Mouse (Mus musculus) kidney, embryonic 15.5 days (tissue): ENCODE data around the gene Cyb5d1. TPM values are rescaled to one million over a fixed set of nuclear protein-coding genes. Genes with fewer than 3 reads are reported as not detected.
"Not testable (repeated sequence)": the region's sequence is repeated elsewhere in the genome, so short reads cannot be mapped to it uniquely, and the experiment has no call there.

Experiments used
- ATAC-seq: fragments of 200-750 bp; cut with Nextera tagmentation; replicated peaks from 2 replicates; pipeline ENCODE4 v1.8.0; 2017; ENCODE audit warnings: moderate TSS enrichment; ENCODE audit not compliant: low FRiP score
- H3K27ac ChIP-seq: fragments of 300-500 bp; sonication (generic); 2 replicates; pipeline ENCODE4 v1.5.1; 2015; ENCODE audit warnings: mild to moderate bottlenecking, inconsistent platforms
- H3K27me3 ChIP-seq: fragments of 300-500 bp; sonication (generic); 2 replicates; pipeline ENCODE4 v1.6.1; 2015; ENCODE audit warnings: inconsistent platforms
- H3K36me3 ChIP-seq: fragments of 300-500 bp; sonication (generic); 2 replicates; pipeline ENCODE4 v1.6.1; 2015; ENCODE audit warnings: inconsistent platforms
- H3K4me1 ChIP-seq: fragments of 300-500 bp; sonication (generic); 2 replicates; pipeline ENCODE4 v1.6.1; 2015; ENCODE audit warnings: inconsistent platforms
- H3K4me2 ChIP-seq: fragments of 300-500 bp; sonication (generic); 2 replicates; pipeline ENCODE4 v1.6.1; 2015; ENCODE audit warnings: moderate library complexity, mild to moderate bottlenecking, inconsistent platforms
- H3K4me3 ChIP-seq: fragments of 300-500 bp; sonication (generic); replicated peaks from 2 replicates; pipeline ENCODE4 v1.5.1; 2015; ENCODE audit warnings: mild to moderate bottlenecking, inconsistent platforms
- H3K9ac ChIP-seq: fragments of 300-500 bp; sonication (generic); 2 replicates; pipeline ENCODE4 v1.6.1; 2015; ENCODE audit warnings: mild to moderate bottlenecking, inconsistent platforms
- H3K9me3 ChIP-seq: fragments of 300-500 bp; sonication (generic); replicated peaks from 2 replicates; pipeline ENCODE4 v1.6.1; 2016; ENCODE audit warnings: inconsistent platforms
- WGBS: fragments of 180-500 bp; shearing (Covaris S2); methylation state at CpG from one replicate; pipeline ENCODE4 v1.1.7; 2015; ENCODE audit warnings: mixed read lengths; 5-methylcytosine and 5-hydroxymethylcytosine counted together
- polyA plus RNA-seq: library from polyadenylated mRNA; unstranded; fragments of >200 nt; fragmentation: Nextera tagmentation; extraction: Ambion mirVana; gene quantifications from 2 replicates; pipeline ENCODE4 v1.2.1, GENCODE M21; 2015

The Cyb5d1 gene
- polyA plus RNA-seq, 1 experiment from 2014 or later: 30.5 TPM

DNA sequence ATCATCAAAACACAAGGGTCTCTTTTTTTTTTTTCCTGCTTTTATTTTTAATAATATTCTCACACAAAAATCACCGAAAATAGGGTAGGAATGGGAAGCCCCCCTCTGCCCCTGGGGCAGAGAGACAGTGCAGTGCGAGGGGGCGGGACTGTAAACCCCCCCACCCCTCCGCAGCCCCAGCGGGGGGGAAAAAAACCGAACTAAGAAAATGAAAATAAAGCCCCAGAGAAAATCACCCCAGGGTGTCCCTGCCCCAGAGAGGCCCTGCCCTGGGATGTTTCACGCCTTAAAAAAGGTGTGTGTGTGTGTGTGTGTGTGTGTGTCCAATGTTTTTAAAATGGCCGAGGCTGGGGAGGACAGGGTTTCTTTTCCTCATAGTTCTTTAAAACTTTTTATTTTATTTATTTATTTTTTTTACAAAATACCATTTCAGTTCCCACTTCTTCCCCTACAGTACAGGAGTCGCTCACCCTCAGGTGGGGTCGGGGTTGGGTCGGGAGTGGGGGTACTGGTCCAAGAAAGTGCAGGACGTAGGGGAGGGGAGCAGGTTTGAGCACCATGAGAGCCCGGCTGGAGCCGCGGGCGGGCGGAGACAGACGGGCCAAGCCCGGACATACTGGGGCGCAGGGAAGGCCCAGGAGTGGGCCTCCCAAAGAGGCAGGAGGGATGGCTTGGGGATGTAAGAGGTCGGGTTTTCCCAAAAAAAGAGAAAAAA lies 3.2 kb upstream of the Cyb5d1 start:
- no peak for ATAC-seq
- Histone ChIP-seq H3K27me3 (0 out of 2 replicates have a peak, but pooled peaks cover 3% of the 10 kb centered on the region), H3K4me3 (peak overlapping the region; percentile 78), H3K4me1 (peaks cover 62% of the 10 kb centered on the region), H3K27ac (peak overlapping the region; percentile 99; the same call in 1 of the 2 replicates), H3K9ac (peak overlapping the region; percentile 42; the same call in 1 of the 2 replicates), H3K9me3 (no peaks in the 10 kb centered on the region), H3K4me2 (peak overlapping the region; percentile 84), H3K36me3 (peaks cover 47% of the 10 kb centered on the region)
- 37% methylated on average over 21 of the region's 21 CpGs for WGBS

DNA sequence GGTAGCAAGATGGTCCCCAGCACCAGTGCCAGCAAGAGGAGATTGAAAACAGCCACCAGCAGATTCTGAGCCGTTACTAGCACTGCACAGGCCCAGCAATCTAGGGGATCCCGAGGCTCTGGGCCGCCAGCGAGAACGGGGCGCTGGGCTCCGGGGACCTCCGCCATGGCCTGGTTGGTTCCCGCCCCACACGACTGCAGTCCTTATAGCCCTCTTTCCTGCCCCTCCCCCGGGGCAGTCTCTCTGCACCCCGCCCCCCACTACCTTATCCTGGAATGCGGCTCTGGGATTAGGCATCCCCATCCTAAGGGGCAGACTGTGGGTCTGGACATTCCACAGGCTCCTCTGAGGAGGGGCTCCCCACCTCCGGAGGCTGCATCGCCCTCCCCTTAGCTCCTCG lies 2.6 kb upstream of the Cyb5d1 start, which contains the start of gene Tmem88:
TSS of gene Tmem88 (minus strand) at position 176 of the 400 bp plus-strand sequence.
- H3K27me3 ChIP-seq: 0 out of 2 replicates have a peak, but pooled peaks cover 3% of the 10 kb centered on the region
- H3K4me1 ChIP-seq: peaks cover 62% of the 10 kb centered on the region
- WGBS: 11% methylated on average over 16 of the region's 16 CpGs
- H3K4me2 ChIP-seq: peak within 1 kb of the TSS; percentile 84
- H3K36me3 ChIP-seq: peaks cover 41% of the 10 kb centered on the region
- H3K27ac ChIP-seq: peak within 1 kb of the TSS; percentile 99
- peak within 1 kb of the TSS; percentile 42 for H3K9ac ChIP-seq
- no peak for ATAC-seq
- H3K9me3 ChIP-seq: no peaks in the 10 kb centered on the region
- peak within 1 kb of the TSS; percentile 78 for H3K4me3 ChIP-seq

DNA sequence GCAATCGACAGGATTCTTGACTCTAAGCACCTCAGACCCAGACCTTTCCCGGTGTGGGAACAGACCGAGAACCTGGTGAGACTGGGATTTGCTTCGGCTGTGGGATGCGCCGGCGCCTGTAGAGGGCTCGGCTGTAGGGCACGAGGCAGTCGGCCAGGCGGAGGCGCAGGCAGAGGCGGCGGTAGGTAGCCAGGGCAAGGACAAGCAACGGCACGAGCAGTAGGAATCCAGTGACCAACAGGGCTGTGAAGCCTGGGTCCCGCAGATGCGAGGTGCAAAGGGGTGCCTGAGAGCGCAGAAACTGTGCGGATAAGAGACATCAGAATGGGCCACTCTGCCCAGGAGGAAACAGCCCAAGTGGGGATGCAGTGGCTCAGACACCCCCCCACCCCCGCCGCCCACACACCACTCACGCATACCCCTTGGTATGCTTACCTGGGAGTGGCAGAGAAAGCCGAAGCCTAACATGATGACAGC lies 2.2 kb upstream of the Cyb5d1 start:
- WGBS: 17% methylated on average over 24 of the region's 24 CpGs

DNA sequence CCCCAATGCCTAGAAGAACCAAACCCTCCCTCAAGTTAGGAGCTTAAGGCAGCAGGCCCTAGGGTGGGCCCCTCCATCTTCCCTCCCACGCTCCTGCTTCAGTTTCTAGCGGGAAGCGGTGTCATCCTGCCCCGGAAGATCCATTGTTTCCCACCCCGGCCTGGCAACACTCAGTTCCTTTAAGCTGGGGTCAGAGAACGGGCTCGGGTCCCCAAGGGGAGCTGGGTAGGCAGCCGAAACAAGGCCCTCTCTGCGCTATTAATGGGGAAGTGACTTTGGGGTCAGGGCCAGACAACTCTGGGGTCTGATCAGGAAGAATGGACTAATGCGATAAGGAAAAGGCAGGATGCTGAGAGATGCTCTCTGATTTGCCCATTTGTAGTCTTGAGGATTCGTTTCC lies 1.3 kb upstream of the Cyb5d1 start:
- H3K9me3 ChIP-seq: no peaks in the 10 kb centered on the region
- 26% methylated on average over 11 of the region's 11 CpGs for WGBS
- peak overlapping the region; percentile 78 for H3K4me3 ChIP-seq
- H3K4me2 ChIP-seq: peak overlapping the region; percentile 84
- peak overlapping the region; percentile 99 for H3K27ac ChIP-seq
- no peak for ATAC-seq
- peaks cover 36% of the 10 kb centered on the region for H3K36me3 ChIP-seq
- peak overlapping the region; percentile 91 for H3K9ac ChIP-seq
- 0 out of 2 replicates have a peak, but pooled peaks cover 3% of the 10 kb centered on the region for H3K27me3 ChIP-seq
- peaks cover 59% of the 10 kb centered on the region for H3K4me1 ChIP-seq

More for the DNA sequence above, 2.2 kb upstream of the Cyb5d1 start:
- Histone ChIP-seq H3K9ac (peak overlapping the region; percentile 42), H3K4me1 (peaks cover 62% of the 10 kb centered on the region), H3K9me3 (no peaks in the 10 kb centered on the region), H3K4me2 (peak overlapping the region; percentile 84), H3K36me3 (peaks cover 40% of the 10 kb centered on the region), H3K27ac (peak overlapping the region; percentile 99), H3K27me3 (0 out of 2 replicates have a peak, but pooled peaks cover 3% of the 10 kb centered on the region), H3K4me3 (peak overlapping the region; percentile 78)
- no peak for ATAC-seq

DNA sequence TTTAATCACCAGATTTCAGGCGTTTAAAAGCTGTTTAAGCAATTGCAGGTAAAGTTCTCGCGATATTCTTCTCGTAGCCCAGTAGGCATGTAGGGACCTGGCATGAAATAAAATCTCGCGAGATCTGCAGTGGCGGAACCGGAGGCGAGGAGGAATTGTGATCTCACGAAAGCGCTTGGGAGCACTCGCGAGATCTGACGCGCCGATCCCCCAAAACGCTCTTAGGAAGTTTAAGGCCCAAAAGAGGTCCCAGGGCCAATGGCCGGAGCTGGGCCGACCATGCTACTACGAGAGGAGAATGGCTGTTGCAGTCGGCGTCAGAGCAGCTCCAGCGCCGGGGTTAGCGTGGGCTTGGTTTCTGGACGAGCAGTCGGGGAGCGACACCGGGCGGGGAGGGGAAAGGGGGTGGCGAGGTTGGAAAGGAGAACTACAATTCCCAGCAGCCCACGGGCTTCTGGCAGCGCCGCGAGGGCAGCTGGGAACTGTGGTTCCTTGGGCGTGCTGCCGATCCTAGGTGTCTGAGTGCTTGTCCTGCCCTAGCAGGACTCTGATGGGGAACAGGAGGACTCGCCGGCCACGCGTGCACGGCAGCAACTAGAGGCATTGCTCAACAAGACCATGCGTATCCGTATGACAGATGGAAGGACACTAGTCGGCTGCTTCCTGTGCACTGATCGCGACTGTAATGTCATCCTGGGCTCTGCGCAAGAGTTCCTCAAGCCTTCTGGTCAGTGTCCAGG lies 373 bp upstream of the Cyb5d1 start:
- Histone ChIP-seq H3K9me3 (no peaks in the 10 kb centered on the region), H3K4me2 (peak overlapping the region; percentile 84), H3K4me3 (peak overlapping the region; percentile 78), H3K9ac (peak overlapping the region; percentile 91), H3K36me3 (peaks cover 26% of the 10 kb centered on the region), H3K27me3 (0 out of 2 replicates have a peak, but pooled peaks cover 3% of the 10 kb centered on the region), H3K27ac (peak overlapping the region; percentile 99), H3K4me1 (peaks cover 51% of the 10 kb centered on the region)
- WGBS: under 1% methylated on average over 48 of the region's 48 CpGs
- peak; percentile 88 for ATAC-seq

DNA sequence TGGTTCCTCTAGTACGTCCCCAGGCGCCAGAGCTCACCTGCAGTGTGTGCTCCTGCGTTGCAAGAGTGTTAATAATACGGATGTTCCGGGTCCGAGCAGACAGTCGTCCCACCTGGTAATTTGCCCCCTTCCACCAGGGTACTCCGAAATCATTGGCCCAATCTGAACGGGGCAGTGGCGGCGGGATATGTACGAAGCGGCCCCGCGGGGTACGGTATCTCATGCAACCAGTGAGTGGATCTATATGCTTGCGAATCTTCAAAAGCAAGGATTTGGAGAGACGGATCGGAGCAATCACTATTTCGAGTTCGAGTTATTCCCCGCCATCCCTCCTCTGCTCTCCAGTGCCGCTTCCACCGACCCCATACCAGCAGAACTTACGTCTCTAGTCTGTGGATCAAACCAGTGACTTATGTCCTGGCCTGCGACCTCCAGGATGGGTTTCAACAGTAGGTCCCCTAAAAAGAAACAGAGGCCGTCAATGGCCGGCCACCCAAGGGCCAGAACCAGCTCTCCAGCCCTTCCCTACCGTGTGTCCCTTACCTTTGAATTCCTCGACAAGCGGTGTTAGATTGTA lies 752 bp downstream of the Cyb5d1 start:
- not testable (repeated sequence) for ATAC-seq
- under 1% methylated on average over 31 of the region's 31 CpGs for WGBS
- peak overlapping the region; percentile 99 for H3K27ac ChIP-seq

DNA sequence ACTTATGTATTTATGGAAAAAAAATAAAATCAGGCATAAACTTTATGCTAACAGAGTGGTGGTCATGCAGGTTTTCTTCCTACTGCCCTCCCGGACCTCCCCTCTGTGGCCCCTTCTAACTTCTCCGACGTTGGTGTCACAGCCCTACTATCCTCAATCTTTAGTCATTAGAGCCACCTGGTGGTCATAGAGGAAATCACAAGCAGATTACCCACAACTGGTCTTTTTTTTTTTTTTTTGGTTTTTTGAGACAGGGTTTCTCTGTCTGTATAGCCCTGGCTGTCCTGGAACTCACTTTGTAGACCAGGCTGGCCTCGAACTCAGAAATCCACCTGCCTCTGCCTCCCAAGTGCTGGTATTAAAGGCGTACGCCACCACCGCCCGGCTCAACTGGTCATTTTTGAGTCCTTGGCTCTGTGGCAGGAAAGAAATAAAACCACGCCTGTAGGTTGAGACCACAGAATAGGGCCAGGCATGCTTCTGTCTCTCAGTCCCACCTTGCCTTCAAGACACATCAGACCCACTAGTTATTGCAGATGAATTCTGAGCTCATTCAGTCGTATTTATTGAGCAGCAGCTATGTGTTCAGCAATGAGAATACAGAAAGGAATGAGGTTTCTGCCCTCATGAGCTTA lies 4.9 kb downstream of the Cyb5d1 start:
- peaks cover 7% of the 10 kb centered on the region; the same call in 1 of the 2 replicates for H3K36me3 ChIP-seq
- H3K27ac ChIP-seq: no peak overlapping the region
- H3K9ac ChIP-seq: no peak overlapping the region
- H3K4me2 ChIP-seq: no peak overlapping the region
- no peaks in the 10 kb centered on the region for H3K9me3 ChIP-seq
- no peak for ATAC-seq
- H3K4me3 ChIP-seq: no peak overlapping the region
- H3K27me3 ChIP-seq: no peaks in the 10 kb centered on the region
- H3K4me1 ChIP-seq: peaks cover 13% of the 10 kb centered on the region
- 47% methylated on average over 10 of the region's 10 CpGs for WGBS

More for the DNA sequence above, 752 bp downstream of the Cyb5d1 start:
- Histone ChIP-seq H3K4me2 (peak overlapping the region; percentile 84), H3K36me3 (peaks cover 15% of the 10 kb centered on the region), H3K9ac (peak overlapping the region; percentile 62), H3K4me3 (peak overlapping the region; percentile 78), H3K4me1 (peaks cover 46% of the 10 kb centered on the region)
- H3K27me3 ChIP-seq, H3K9me3 ChIP-seq: not testable (repeated sequence)

DNA sequence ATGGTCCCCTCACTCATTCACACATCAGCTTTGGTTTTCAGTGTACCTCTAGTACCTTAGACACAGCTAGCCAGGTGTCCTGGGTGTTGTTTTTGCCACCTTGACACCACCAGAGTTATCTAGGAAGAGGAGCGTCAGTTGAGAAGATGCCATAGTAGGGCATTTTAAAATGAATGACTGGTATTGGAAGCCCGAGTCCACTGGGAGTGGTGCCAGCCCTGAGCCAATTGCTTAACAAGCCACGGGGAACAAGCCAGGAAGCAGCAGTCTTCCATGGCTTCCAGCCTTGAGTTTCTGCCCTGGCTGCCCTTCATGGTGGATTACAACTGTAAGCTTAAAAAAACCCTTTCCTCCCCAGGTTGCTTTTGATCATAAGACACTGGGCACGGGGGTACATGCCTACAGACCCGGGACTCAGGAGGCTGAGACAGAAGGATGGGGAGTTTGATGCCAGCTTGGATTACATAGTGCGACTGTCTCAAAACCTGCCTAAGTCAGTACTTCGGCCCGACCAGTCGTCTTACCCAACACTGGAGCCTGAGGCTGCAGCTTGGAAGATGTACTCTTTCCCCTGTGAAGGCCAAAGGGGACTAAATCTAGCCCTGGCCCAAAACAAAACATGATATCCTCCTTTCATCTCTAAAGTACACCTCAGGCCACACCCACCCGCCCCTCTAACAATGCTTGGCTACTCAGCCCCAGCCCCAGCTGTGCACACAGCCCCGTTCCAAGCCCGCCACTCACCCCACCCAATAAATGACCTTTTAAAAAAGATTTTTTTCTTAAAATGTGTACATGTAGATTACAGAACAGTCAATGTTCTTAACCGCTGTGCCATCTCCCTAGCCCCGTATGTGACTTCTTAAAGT lies 5.7 kb downstream of the Cyb5d1 start:
- Histone ChIP-seq H3K27me3 (no peaks in the 10 kb centered on the region), H3K4me2 (no peak overlapping the region), H3K4me3 (no peak overlapping the region), H3K4me1 (peaks cover 13% of the 10 kb centered on the region), H3K36me3 (peaks cover 7% of the 10 kb centered on the region; the same call in 1 of the 2 replicates), H3K27ac (no peak overlapping the region), H3K9ac (0 out of 2 replicates have a peak overlapping the region, but pooled peaks have one; percentile 4), H3K9me3 (no peaks in the 10 kb centered on the region)
- WGBS: 56% methylated on average over 14 of the region's 14 CpGs
- no peak for ATAC-seq

DNA sequence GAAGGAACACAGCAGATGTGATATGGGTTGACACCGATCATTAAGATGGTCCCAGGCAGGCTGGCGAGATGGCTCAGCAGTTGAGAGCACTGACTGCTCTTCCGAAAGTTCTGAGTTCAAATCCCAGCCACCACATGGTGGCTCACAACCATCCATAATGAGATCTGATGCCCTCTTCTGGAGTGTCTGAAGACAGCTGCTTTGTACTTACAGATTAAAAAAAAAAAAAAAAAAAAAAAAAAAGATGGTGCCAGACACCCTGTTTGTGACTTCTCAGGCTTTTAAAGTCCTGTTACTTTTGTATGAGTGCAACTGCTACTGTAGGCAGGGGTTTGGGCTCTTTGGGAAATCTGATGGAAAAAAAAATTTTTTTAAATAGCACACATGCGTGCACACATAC lies 6.8 kb downstream of the Cyb5d1 start:
- 96% methylated on average over 4 of the region's 4 CpGs for WGBS
- ATAC-seq: no peak

DNA sequence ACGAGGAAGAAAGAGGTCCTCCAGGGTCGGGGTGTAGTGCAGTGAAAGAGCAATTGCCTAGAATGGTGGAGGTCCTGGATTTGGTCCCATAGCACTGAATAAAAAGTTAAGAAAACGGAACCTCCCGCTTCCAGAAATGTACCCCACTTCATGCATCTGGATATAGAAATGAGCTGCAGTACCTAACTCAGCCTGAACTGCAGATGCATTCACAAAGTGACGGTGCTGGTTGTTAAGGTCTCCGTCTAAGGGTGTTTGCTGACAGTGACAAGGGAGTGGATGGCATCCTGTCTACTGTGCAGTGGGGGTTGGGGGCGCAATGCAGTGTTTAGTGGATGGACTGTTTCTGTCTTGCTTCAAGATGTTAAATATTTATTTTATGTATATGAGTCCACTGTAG lies 8.7 kb downstream of the Cyb5d1 start:
- WGBS: 75% methylated on average over 7 of the region's 7 CpGs
- Histone ChIP-seq H3K9ac (no peak overlapping the region), H3K4me1 (peaks cover 12% of the 10 kb centered on the region), H3K9me3 (no peaks in the 10 kb centered on the region), H3K36me3 (peaks cover 5% of the 10 kb centered on the region; the same call in 1 of the 2 replicates), H3K27ac (no peak overlapping the region), H3K4me3 (no peak overlapping the region), H3K27me3 (no peaks in the 10 kb centered on the region), H3K4me2 (no peak overlapping the region)
- ATAC-seq: no peak

More for the DNA sequence above, 6.8 kb downstream of the Cyb5d1 start:
- Histone ChIP-seq H3K4me3 (no peak overlapping the region), H3K4me1 (peaks cover 8% of the 10 kb centered on the region), H3K27ac (no peak overlapping the region), H3K4me2 (no peak overlapping the region), H3K27me3 (no peaks in the 10 kb centered on the region), H3K36me3 (peaks cover 7% of the 10 kb centered on the region; the same call in 1 of the 2 replicates), H3K9ac (no peak overlapping the region), H3K9me3 (no peaks in the 10 kb centered on the region)
